Mouse (Mus musculus): ENCODE results near the gene 5830473C10Rik.

The 5830473C10Rik gene

GRCm38 (mm10) chr5:90645579-90645978 is 84.7 kb downstream of the 5830473C10Rik start:
- ATAC-seq (ENCODE audit: insufficient number of reproducible peaks, low FRiP score, low TSS enrichment) = no peak

- no peak for ATAC-seq (ENCODE audit: insufficient number of reproducible peaks, low FRiP score, low TSS enrichment)
Measured at GRCm38 (mm10) chr5:90646398-90646797, 85.5 kb downstream of the 5830473C10Rik start.
